Mouse (Mus musculus) heart, postnatal 14 days (tissue): ENCODE data around the gene Nit1. TPM values are rescaled to one million over a fixed set of nuclear protein-coding genes. Genes with fewer than 3 reads are reported as not detected.
A peak's percentile ranks its signal among the peaks of the same experiment; 100 is the strongest.
"Not testable (repeated sequence)": the region's sequence is repeated elsewhere in the genome, so short reads cannot be mapped to it uniquely, and the experiment has no call there.

Experiments
- DNase-seq, 2 experiments: peaks; one replicate each; pipeline ENCODE4 v3.0.0; 2021 to 2022
- intact Hi-C: fragments of 180-260 bp; cut with DNase I; formaldehyde crosslinking; loops from one replicate; pipeline ENCODE4 v1.15.1; 2025
- total RNA-seq, 2 experiments: library from RNA; stranded (reverse); gene quantifications; 2 replicates each; pipeline ENCODE4 v1.2.3; 2021

The Nit1 gene
- total RNA-seq, 2 experiments from 2014 or later = 20.0 to 24.6 TPM

GRCm38 (mm10) chr1:171306157-171306556 is 39.3 kb downstream of the Nit1 start:
- DNase-seq, intact Hi-C loops: not testable (repeated sequence)

GRCm38 (mm10) chr1:171298226-171298625 is 47.2 kb downstream of the Nit1 start:
- no peak for DNase-seq
- intact Hi-C loops = no loop called here

GRCm38 (mm10) chr1:171295063-171295402 is 50.4 kb downstream of the Nit1 start:
- intact Hi-C loops = no loop called here
- DNase-seq = no peak

- intact Hi-C loops = no loop called here
- DNase-seq = peak; percentile 79 to 81
Measured at GRCm38 (mm10) chr1:171294298-171295062, 51.0 kb downstream of the Nit1 start, which contains the start of gene Ufc1. Ufc1 (minus strand) TSS chr1:171295024.

- intact Hi-C loops = no loop called here
- DNase-seq = no peak
Measured at GRCm38 (mm10) chr1:171293906-171294297, 51.5 kb downstream of the Nit1 start.

GRCm38 (mm10) chr1:171293351-171293750 is 52.1 kb downstream of the Nit1 start:
- no peak for DNase-seq
- intact Hi-C loops = no loop called here

GRCm38 (mm10) chr1:171288328-171288727 is 57.1 kb downstream of the Nit1 start:
- no peak for DNase-seq
- intact Hi-C loops = no loop called here

Other genes with a start within 250 kb of the Nit1 start
- 1 to 10 TPM in 1 of 2 experiments, under 1 TPM in 1; 1.00 to 2.1 TPM for gene Cfap126, start 231.7 kb downstream of the Nit1 start, total RNA-seq
- 1,000 to 10,000 TPM; 1,008 to 1,038 TPM for gene Sdhc, start 195.0 kb downstream of the Nit1 start, total RNA-seq
- gene Mpz, start 194.9 kb downstream of the Nit1 start, total RNA-seq = 10 to 100 TPM in 1 of 2 experiments, not detected in 1; 18.9 TPM
- gene Pcp4l1, start 149.4 kb downstream of the Nit1 start, total RNA-seq = 100 to 1,000 TPM; 180 to 188 TPM
- gene Nr1i3, start 131.7 kb downstream of the Nit1 start, total RNA-seq = under 1 TPM in 1 of 2 experiments, not detected in 1; 0.14 TPM
- gene Tomm40l, start 123.1 kb downstream of the Nit1 start, total RNA-seq = 10 to 100 TPM; 86.2 to 92.8 TPM
- 1 to 10 TPM; 1.6 to 4.0 TPM for gene Apoa2, start 120.6 kb downstream of the Nit1 start, total RNA-seq
- gene Fcer1g, start 111.3 kb downstream of the Nit1 start, total RNA-seq = 10 to 100 TPM; 10.2 to 11.6 TPM
- 1 to 10 TPM; 2.9 to 3.6 TPM for gene Adamts4, start 95.2 kb downstream of the Nit1 start, total RNA-seq
- 1,000 to 10,000 TPM; 1,236 to 1,272 TPM for gene Ndufs2, start 94.3 kb downstream of the Nit1 start, total RNA-seq
- 10 to 100 TPM; 19.5 to 25.7 TPM for gene B4galt3, start 75.3 kb downstream of the Nit1 start, total RNA-seq
- gene Ppox, start 64.5 kb downstream of the Nit1 start, total RNA-seq = 10 to 100 TPM; 16.4 to 21.3 TPM
- gene Usp21, start 57.7 kb downstream of the Nit1 start, total RNA-seq = 10 to 100 TPM; 20.0 to 22.4 TPM
- 10 to 100 TPM; 82.9 to 88.2 TPM for gene Ufc1, start 50.6 kb downstream of the Nit1 start, total RNA-seq
- gene Dedd, start 16.5 kb downstream of the Nit1 start, total RNA-seq = 10 to 100 TPM; 24.4 to 25.9 TPM
- 10 to 100 TPM; 63.7 to 74.3 TPM for gene Pfdn2, start within 50 bp of the Nit1 start, total RNA-seq
- gene Klhdc9, start 15.2 kb upstream of the Nit1 start, total RNA-seq = under 1 TPM in 1 of 2 experiments, not detected in 1; 0.17 TPM
- gene Nectin4, start 24.5 kb upstream of the Nit1 start, total RNA-seq = under 1 TPM; 0.14 to 0.15 TPM
- gene Arhgap30, start 43.3 kb upstream of the Nit1 start, total RNA-seq = 1 to 10 TPM; 2.3 to 4.5 TPM
- 10 to 100 TPM; 42.3 to 46.1 TPM for gene Usf1, start 65.7 kb upstream of the Nit1 start, total RNA-seq
- 1 to 10 TPM; 2.2 to 2.5 TPM for gene Tstd1, start 73.2 kb upstream of the Nit1 start, total RNA-seq
- 10 to 100 TPM; 46.3 to 48.9 TPM for gene F11r, start 91.9 kb upstream of the Nit1 start, total RNA-seq
- gene Alyref2, start 157.8 kb upstream of the Nit1 start, total RNA-seq = 1 to 10 TPM; 2.8 to 3.2 TPM
- gene Itln1, start 189.6 kb upstream of the Nit1 start, total RNA-seq = not detected
- under 1 TPM; 0.38 to 0.41 TPM for gene Cd244a, start 213.5 kb upstream of the Nit1 start, total RNA-seq